Mouse (Mus musculus) large intestine, adult 2 months (tissue): ENCODE results near the gene Nmrk1. TPM values are rescaled to one million over a fixed set of nuclear protein-coding genes. Genes with fewer than 3 reads are reported as not detected.
"Not testable (repeated sequence)": the region's sequence is repeated elsewhere in the genome, so short reads cannot be mapped to it uniquely, and the experiment has no call there.

Experiments
- DNase-seq: peaks from one replicate; pipeline ENCODE4 v3.0.0-alpha.2; 2012; ENCODE audit warnings: low read depth, low spot score
- WGBS: fragments of 180-500 bp; shearing (Covaris S2); methylation state at CpG from one replicate; pipeline ENCODE4 v1.1.7; 2018; 5-methylcytosine and 5-hydroxymethylcytosine counted together
- polyA plus RNA-seq: library from polyadenylated mRNA; depleted of rRNA; stranded (reverse); fragments of >200 nt; gene quantifications from 2 replicates; pipeline ENCODE4 v1.2.3, GENCODE M21; 2012; rRNA removed

The Nmrk1 gene
- 4.8 and 4.9 TPM in 2 replicates for polyA plus RNA-seq

- peak; percentile 93 for DNase-seq
- under 1% methylated on average over 51 of the region's 51 CpGs for WGBS
Measured at GRCm38 (mm10) chr19:18631644-18632219, at the start of gene Nmrk1, which contains the start of gene Ostf1. Gene Nmrk1 (plus strand): TSS chr19:18631950. Gene Ostf1 (minus strand): TSS chr19:18631823.

- DNase-seq: no peak
- WGBS: 96% methylated on average over 9 of the region's 9 CpGs
Measured at GRCm38 (mm10) chr19:18582226-18582625, 49.5 kb upstream of the Nmrk1 start.

- no peak for DNase-seq
- WGBS: 86% methylated on average over 6 of the region's 6 CpGs
Measured at GRCm38 (mm10) chr19:18582887-18583286, 48.9 kb upstream of the Nmrk1 start.

- DNase-seq: no peak
- 96% methylated on average over 4 of the region's 4 CpGs for WGBS
Measured at GRCm38 (mm10) chr19:18583706-18584105, 48.0 kb upstream of the Nmrk1 start.

GRCm38 (mm10) chr19:18584621-18585020, 47.1 kb upstream of the Nmrk1 start:
- WGBS: 93% methylated on average over 7 of the region's 7 CpGs
- no peak for DNase-seq

- WGBS: 94% methylated on average over 9 of the region's 9 CpGs
- no peak for DNase-seq
Measured at GRCm38 (mm10) chr19:18587118-18587517, 44.6 kb upstream of the Nmrk1 start.

GRCm38 (mm10) chr19:18588243-18588642, 43.5 kb upstream of the Nmrk1 start:
- no peak for DNase-seq
- 93% methylated on average over 1 of the region's 1 CpGs for WGBS

GRCm38 (mm10) chr19:18588801-18589200, 42.9 kb upstream of the Nmrk1 start:
- not testable (repeated sequence) for DNase-seq
- WGBS: 98% methylated on average over 10 of the region's 10 CpGs

GRCm38 (mm10) chr19:18589276-18589675, 42.5 kb upstream of the Nmrk1 start:
- 95% methylated on average over 8 of the region's 8 CpGs for WGBS
- DNase-seq: no peak

- DNase-seq: no peak
- WGBS: 74% methylated on average over 5 of the region's 5 CpGs
Measured at GRCm38 (mm10) chr19:18590234-18590633, 41.5 kb upstream of the Nmrk1 start.

- no peak for DNase-seq
- 71% methylated on average over 5 of the region's 5 CpGs for WGBS
Measured at GRCm38 (mm10) chr19:18590942-18591354, 40.8 kb upstream of the Nmrk1 start.

- 67% methylated on average over 6 of the region's 6 CpGs for WGBS
- no peak for DNase-seq
Measured at GRCm38 (mm10) chr19:18592919-18593318, 38.8 kb upstream of the Nmrk1 start.

- WGBS: 84% methylated on average over 10 of the region's 10 CpGs
- no peak for DNase-seq
Measured at GRCm38 (mm10) chr19:18593722-18594121, 38.0 kb upstream of the Nmrk1 start.

GRCm38 (mm10) chr19:18596876-18597275, 34.9 kb upstream of the Nmrk1 start:
- WGBS: 74% methylated on average over 5 of the region's 5 CpGs
- DNase-seq: no peak

GRCm38 (mm10) chr19:18597772-18598171, 34.0 kb upstream of the Nmrk1 start:
- DNase-seq: no peak
- 89% methylated on average over 6 of the region's 6 CpGs for WGBS

- DNase-seq: no peak
- 87% methylated on average over 3 of the region's 3 CpGs for WGBS
Measured at GRCm38 (mm10) chr19:18598265-18598926, 33.4 kb upstream of the Nmrk1 start.

GRCm38 (mm10) chr19:18599051-18599450, 32.7 kb upstream of the Nmrk1 start:
- 77% methylated on average over 8 of the region's 8 CpGs for WGBS
- no peak for DNase-seq

GRCm38 (mm10) chr19:18599650-18600049, 32.1 kb upstream of the Nmrk1 start:
- DNase-seq: no peak
- WGBS: 89% methylated on average over 5 of the region's 5 CpGs

GRCm38 (mm10) chr19:18600611-18601010, 31.1 kb upstream of the Nmrk1 start:
- 97% methylated on average over 9 of the region's 9 CpGs for WGBS
- no peak for DNase-seq

GRCm38 (mm10) chr19:18603011-18603410, 28.7 kb upstream of the Nmrk1 start:
- 87% methylated on average over 6 of the region's 6 CpGs for WGBS
- no peak for DNase-seq

GRCm38 (mm10) chr19:18607907-18608306, 23.8 kb upstream of the Nmrk1 start:
- 48% methylated on average over 7 of the region's 7 CpGs for WGBS
- no peak for DNase-seq
